Comparison of ENCODE assay signal across 28 mouse cellular contexts in genomic region chrX:56710522-56710921, GRCm38 (mm10).
"Had no signal": no experiment of that assay in that cellular context is flagged by ENCODE, and none has a peak within 500 bp of the region (broad histone marks: within the 10 kb centered on the region; RNA-seq: fewer than 3 reads in every experiment).

No protein-coding gene starts in this region.

- DNase-seq: cerebellum, adult 2 months; cerebellum, adult 8-10 months; cerebellum, adult 9-10 months; cerebellum, adult 9-11 months; cerebellum, postnatal 10 days; cerebellum, postnatal 14 days; cerebellum, postnatal 25 days; cerebellum, postnatal 36 days; embryo, embryonic 11 days; forebrain, postnatal 0 days; gastrocnemius, adult 2 months; gastrocnemius, postnatal 10 days; gastrocnemius, postnatal 14 days; gastrocnemius, postnatal 25 days; gastrocnemius, postnatal 36 days; heart, adult 11 months; heart, adult 18-20 months had no signal

- H3K4me3 ChIP-seq: embryonic facial prominence, embryonic 10.5 days; embryonic facial prominence, embryonic 12.5 days; embryonic facial prominence, embryonic 13.5 days; embryonic facial prominence, embryonic 15.5 days; erythroblast, embryonic 14.5 days; forebrain, embryonic 10.5 days; forebrain, embryonic 12.5 days; forebrain, embryonic 13.5 days; forebrain, embryonic 15.5 days; gastrocnemius, adult 2 months had no signal

- H3K36me3 ChIP-seq: embryonic facial prominence, embryonic 10.5 days; embryonic facial prominence, embryonic 12.5 days; embryonic facial prominence, embryonic 13.5 days; embryonic facial prominence, embryonic 15.5 days; forebrain, embryonic 10.5 days; forebrain, embryonic 12.5 days; forebrain, embryonic 15.5 days had no signal

- H3K9me3 ChIP-seq: embryonic facial prominence, embryonic 10.5 days; embryonic facial prominence, embryonic 12.5 days; embryonic facial prominence, embryonic 13.5 days; embryonic facial prominence, embryonic 15.5 days; forebrain, embryonic 10.5 days; forebrain, embryonic 12.5 days; forebrain, embryonic 13.5 days; forebrain, embryonic 15.5 days had no signal

- H3K4me1 ChIP-seq: embryonic facial prominence, embryonic 10.5 days; embryonic facial prominence, embryonic 12.5 days; embryonic facial prominence, embryonic 13.5 days; embryonic facial prominence, embryonic 15.5 days; forebrain, embryonic 10.5 days; forebrain, embryonic 12.5 days; forebrain, embryonic 13.5 days; forebrain, embryonic 15.5 days had no signal

- H3K9ac ChIP-seq: embryonic facial prominence, embryonic 12.5 days; embryonic facial prominence, embryonic 13.5 days; embryonic facial prominence, embryonic 15.5 days; forebrain, embryonic 12.5 days; forebrain, embryonic 13.5 days; forebrain, embryonic 15.5 days; forebrain, postnatal 0 days had no signal

- ATAC-seq: forebrain, embryonic 13.5 days; forebrain, embryonic 14.5 days; forebrain, embryonic 15.5 days; forebrain, embryonic 16.5 days; forebrain, postnatal 0 days had no signal

- H3K27ac ChIP-seq: embryonic facial prominence, embryonic 10.5 days; embryonic facial prominence, embryonic 12.5 days; embryonic facial prominence, embryonic 13.5 days; embryonic facial prominence, embryonic 15.5 days; forebrain, embryonic 10.5 days; forebrain, embryonic 12.5 days; forebrain, embryonic 13.5 days; forebrain, embryonic 15.5 days; gastrocnemius, adult 2 months had no signal

- H3K4me2 ChIP-seq: embryonic facial prominence, embryonic 12.5 days; embryonic facial prominence, embryonic 13.5 days; embryonic facial prominence, embryonic 15.5 days; forebrain, embryonic 12.5 days; forebrain, embryonic 13.5 days; forebrain, embryonic 15.5 days had no signal

- H3K27me3 ChIP-seq: embryonic facial prominence, embryonic 12.5 days; embryonic facial prominence, embryonic 13.5 days; embryonic facial prominence, embryonic 15.5 days; forebrain, embryonic 12.5 days; forebrain, embryonic 13.5 days; forebrain, embryonic 15.5 days had no signal
